In genomic region chr17:12364426-12364735, GRCm38 (mm10) we compare ENCODE assay signal across 7 mouse cellular contexts. TPM values are rescaled to one million over a fixed set of nuclear protein-coding genes. Genes with fewer than 3 reads are reported as not detected.
A peak's percentile ranks its signal among the peaks of the same experiment; 100 is the strongest.
DNase-seq lines count a peak whose midpoint lies in the region; TF ChIP-seq lines count a peak whose summit lies in the region.

No protein-coding gene starts in this region.

- H3K27ac ChIP-seq in bone marrow macrophage, adult 2 months (ENCODE audit: insufficient read depth, low read depth, low read length) = no peak overlapping the region

- H3K4me1 ChIP-seq in bone marrow macrophage, adult 2 months (ENCODE audit: control insufficient read depth, insufficient read depth, low read length) = 0 out of 2 replicates have a peak, but pooled peaks cover 5% of the 10 kb centered on the region

- no peak for TF ChIP-seq POLR2A in bone marrow macrophage, adult 2 months (IDR thresholded peaks at IDR 0.05; ENCODE audit: borderline replicate concordance, low read depth, low read length)

- peak overlapping the region; percentile 20 for H3K4me3 ChIP-seq in bone marrow macrophage, adult 2 months (ENCODE audit: insufficient read depth, low read length)

- DNase-seq in retina, postnatal 1 day = peak; percentile 27
- DNase-seq in retina, embryonic 14.5 days (ENCODE audit: low spot score) = no peak
- peak; percentile 41 to 52 for DNase-seq in layer of hippocampus, postnatal 14 days (ENCODE audit: low spot score in 2 of 2)
- DNase-seq in right cerebral cortex, postnatal 36 days (ENCODE audit: low spot score in 2 of 2) = peak; percentile 10 to 34
- no peak for DNase-seq in urinary bladder, adult 18-20 months (ENCODE audit: low spot score in 2 of 2)
- DNase-seq in liver = no peak

- no peak for TF ChIP-seq CTCF in bone marrow macrophage, adult 2 months (IDR thresholded peaks at IDR 0.05; ENCODE audit: low read depth, low read length)

RNA-seq across cellular contexts. Expression of gene Plg, which starts 14.0 kb away (rescaled TPM):
- not detected in 2 replicates for polyA plus RNA-seq in bone marrow macrophage, adult 2 months (2012; ENCODE audit: insufficient read depth, insufficient read length, missing spikeins)
- not detected for total RNA-seq in layer of hippocampus, postnatal 14 days (2021)

RNA-seq across cellular contexts. Expression of gene Map3k4, which starts 45.8 kb away (rescaled TPM):
- 9.3 and 11.1 TPM in 2 replicates for polyA plus RNA-seq in bone marrow macrophage, adult 2 months (2012; ENCODE audit: insufficient read depth, insufficient read length, missing spikeins)
- 10 to 100 TPM; 41.5 to 46.0 TPM for total RNA-seq in layer of hippocampus, postnatal 14 days (2021)

Comparison
In these comparisons a context has a peak if more than half of its experiments do, and no peak if none do; other contexts are left out.
1. DNase-seq: peak in retina, postnatal 1 day (single experiment), layer of hippocampus, postnatal 14 days (2 of 2) and right cerebral cortex, postnatal 36 days (2 of 2); none in retina, embryonic 14.5 days (single experiment), urinary bladder, adult 18-20 months (0 of 2) and liver (single experiment).